In the genomic region with DNA sequence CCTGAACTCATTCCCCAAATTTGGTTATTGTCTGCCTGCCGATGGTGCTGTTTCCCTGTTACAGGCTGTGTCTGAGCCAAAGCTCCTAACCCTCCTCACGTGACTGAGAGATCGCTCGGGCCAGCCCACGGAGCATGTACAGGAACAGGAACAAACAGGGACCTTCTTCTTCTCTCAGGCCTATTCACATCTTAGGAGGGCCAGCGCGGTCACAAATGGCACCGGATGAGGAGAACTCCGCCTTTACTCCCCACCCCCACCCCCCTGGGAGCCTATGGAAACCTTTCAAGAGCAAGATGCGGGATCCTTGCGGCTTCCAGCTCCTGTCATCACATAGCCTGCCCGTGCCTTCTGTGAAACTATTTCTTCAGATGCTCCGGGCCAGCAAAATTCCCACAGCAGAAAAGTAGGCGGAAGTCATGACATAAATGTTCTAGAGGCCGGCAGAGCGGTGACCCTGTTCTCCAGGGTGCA, we compare ENCODE assay signal across 13 mouse cellular contexts. TPM values are rescaled to one million over a fixed set of nuclear protein-coding genes. Genes with fewer than 3 reads are reported as not detected.
DNase-seq lines count a peak whose midpoint lies in the region; ATAC-seq and TF ChIP-seq lines count a peak whose summit lies in the region.
"Had no signal": no experiment of that assay in that cellular context is flagged by ENCODE, and none has a peak within 500 bp of the region (broad histone marks: within the 10 kb centered on the region; RNA-seq: fewer than 3 reads in every experiment).

No protein-coding gene starts in this region.

- no peak overlapping the region for H3K9ac ChIP-seq in midbrain, embryonic 11.5 days (ENCODE audit: low read length)
- H3K9ac ChIP-seq: embryonic facial prominence, embryonic 13.5 days had no signal

- H3K27me3 ChIP-seq in midbrain, embryonic 11.5 days (ENCODE audit: control insufficient read depth, insufficient read depth, low read length): no peaks in the 10 kb centered on the region
- H3K27me3 ChIP-seq: embryonic facial prominence, embryonic 13.5 days had no signal

- H3K9me3 ChIP-seq in midbrain, embryonic 11.5 days (ENCODE audit: control insufficient read depth, low read length): no peaks in the 10 kb centered on the region
- H3K9me3 ChIP-seq: embryonic facial prominence, embryonic 13.5 days had no signal

- intact Hi-C loops in heart, postnatal 14 days (cut with DNase I): no loop called here

- no peak overlapping the region for H3K4me3 ChIP-seq in layer of hippocampus, adult 2 months
- H3K4me3 ChIP-seq in midbrain, embryonic 11.5 days (ENCODE audit: low read depth, low read length): no peak overlapping the region
- H3K4me3 ChIP-seq: embryonic facial prominence, embryonic 13.5 days had no signal

- H3K27ac ChIP-seq in layer of hippocampus, adult 2 months: peak overlapping the region; percentile 64; the same call in 1 of the 2 replicates
- no peak overlapping the region for H3K27ac ChIP-seq in midbrain, embryonic 11.5 days (ENCODE audit: low read depth, low read length)
- H3K27ac ChIP-seq: embryonic facial prominence, embryonic 13.5 days had no signal

- H3K36me3 ChIP-seq in midbrain, embryonic 11.5 days (ENCODE audit: control insufficient read depth, insufficient read depth, low read length): no peaks in the 10 kb centered on the region
- H3K36me3 ChIP-seq: embryonic facial prominence, embryonic 13.5 days had no signal

- H3K4me1 ChIP-seq in midbrain, embryonic 11.5 days (ENCODE audit: control insufficient read depth, insufficient read depth, low read length): no peaks in the 10 kb centered on the region
- H3K4me1 ChIP-seq: embryonic facial prominence, embryonic 13.5 days had no signal

- no peak overlapping the region for H3K4me2 ChIP-seq in midbrain, embryonic 11.5 days
- H3K4me2 ChIP-seq: embryonic facial prominence, embryonic 13.5 days had no signal

- TF ChIP-seq CTCF in layer of hippocampus, adult 2 months (conservative IDR thresholded peaks at IDR 0.05): no peak

- peak in 1 of 2 experiments; percentile 11 for DNase-seq in layer of hippocampus, adult 2 months (ENCODE audit: low spot score in 2 of 2)
- DNase-seq in layer of hippocampus, adult 9-11 months: no peak
- DNase-seq in brain, adult 2 months (ENCODE audit: low read depth, low spot score): peak; percentile 71
- DNase-seq in fibroblast of lung, adult 2 months (ENCODE audit: low read depth): peak; percentile 46
- peak; percentile 28 to 34 for DNase-seq in heart, postnatal 14 days
- DNase-seq in spleen, postnatal 14 days (ENCODE audit: low spot score in 2 of 2): no peak
- no peak for DNase-seq in midbrain, embryonic 11.5 days (ENCODE audit: low spot score, missing footprints)

- 76% methylated on average over 16 of the region's 16 CpGs for WGBS in midbrain, embryonic 11.5 days

- no peak for ATAC-seq in midbrain, embryonic 11.5 days (ENCODE audit: low FRiP score)

RNA-seq across cellular contexts. Expression of a gene that starts 44.6 kb away (rescaled TPM):
- not detected for total RNA-seq in layer of hippocampus, adult 2 months (2021)
- total RNA-seq in heart, postnatal 14 days (2021): not detected
- 0.26 TPM in 1 of 2 replicates, not detected in the other for polyA plus RNA-seq in midbrain, embryonic 11.5 days (2014; fragmentation: Nextera tagmentation; extraction: Ambion mirVana)
- total RNA-seq: layer of hippocampus, adult 18-20 months; MEL; neutrophil, adult 5-6 weeks had no signal
- polyA plus RNA-seq: embryonic facial prominence, embryonic 13.5 days; intestine, embryonic 14.5 days; limb, embryonic 14.5 days had no signal

Comparison
In these comparisons a context has a peak if more than half of its experiments do, and no peak if none do; other contexts are left out.
1. DNase-seq: peak in brain, adult 2 months (single experiment), fibroblast of lung, adult 2 months (single experiment) and heart, postnatal 14 days (2 of 2); none in layer of hippocampus, adult 9-11 months (single experiment), spleen, postnatal 14 days (0 of 2) and midbrain, embryonic 11.5 days (single experiment).